Mouse (Mus musculus): ENCODE results near the gene Tubgcp4.

Tubgcp4 gene

DNA sequence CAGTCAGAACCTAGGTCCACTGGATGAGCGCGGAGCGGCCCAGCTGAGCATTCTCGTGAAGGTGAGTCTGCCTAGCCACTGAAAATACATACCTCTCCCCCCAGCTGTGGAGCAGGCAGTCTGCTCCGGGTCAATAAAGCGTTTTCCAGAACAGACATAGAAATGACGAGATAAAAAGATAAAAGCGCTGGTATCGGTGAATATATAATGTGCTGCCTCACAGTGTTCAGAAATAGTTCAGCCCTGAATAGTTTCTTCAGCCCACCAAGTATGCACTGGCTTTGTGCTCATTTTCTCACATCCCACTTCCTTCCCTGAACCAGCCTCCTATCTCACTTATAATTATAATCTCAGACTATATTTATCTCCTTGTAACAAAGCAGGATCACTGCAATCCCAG, 25.0 kb downstream of the Tubgcp4 start:
- no peak for DNase-seq (ENCODE audit: low read depth in 1 of 2, low spot score in 2 of 2)

DNA sequence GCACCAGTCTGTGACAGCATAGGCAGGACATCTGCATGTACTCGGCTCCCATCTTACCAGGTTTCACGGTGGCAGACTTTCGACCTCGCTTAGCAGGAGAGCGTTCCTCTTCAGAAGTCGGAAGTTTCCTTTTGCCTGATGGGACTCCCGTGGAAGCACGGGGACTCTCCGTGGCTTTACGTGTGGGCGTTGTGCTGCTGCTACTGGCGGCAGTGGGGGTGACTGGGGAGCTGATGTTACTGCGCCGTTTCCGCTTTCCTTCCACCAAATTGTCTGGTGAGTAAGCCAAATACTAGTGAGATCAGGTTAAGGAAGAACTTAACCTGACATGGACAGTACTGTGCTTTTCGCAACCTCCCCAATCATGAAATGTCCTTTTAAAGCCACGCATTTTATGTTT, 33.8 kb downstream of the Tubgcp4 start:
- DNase-seq (ENCODE audit: low read depth in 1 of 2, low spot score in 2 of 2) = no peak

DNA sequence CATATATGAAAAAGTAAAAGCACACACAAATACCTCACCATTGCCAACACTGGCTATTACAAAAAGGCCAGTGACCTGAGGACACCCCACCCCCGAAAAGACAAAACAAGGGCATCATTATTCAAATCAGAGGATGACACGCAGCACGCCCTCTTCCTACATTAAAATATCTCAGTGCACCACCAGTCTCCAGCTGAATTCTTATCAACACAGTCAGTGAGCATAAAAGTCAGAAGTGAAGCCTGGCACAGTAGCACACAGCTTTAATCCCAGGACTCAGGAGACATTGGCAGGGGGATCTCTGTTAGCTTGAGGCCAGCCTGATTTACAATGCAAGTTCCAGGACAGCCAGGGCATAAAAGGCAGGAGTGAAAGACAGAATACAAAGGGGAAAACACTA, 36.1 kb downstream of the Tubgcp4 start:
- DNase-seq (ENCODE audit: low read depth in 1 of 2, low spot score in 2 of 2) = no peak

DNA sequence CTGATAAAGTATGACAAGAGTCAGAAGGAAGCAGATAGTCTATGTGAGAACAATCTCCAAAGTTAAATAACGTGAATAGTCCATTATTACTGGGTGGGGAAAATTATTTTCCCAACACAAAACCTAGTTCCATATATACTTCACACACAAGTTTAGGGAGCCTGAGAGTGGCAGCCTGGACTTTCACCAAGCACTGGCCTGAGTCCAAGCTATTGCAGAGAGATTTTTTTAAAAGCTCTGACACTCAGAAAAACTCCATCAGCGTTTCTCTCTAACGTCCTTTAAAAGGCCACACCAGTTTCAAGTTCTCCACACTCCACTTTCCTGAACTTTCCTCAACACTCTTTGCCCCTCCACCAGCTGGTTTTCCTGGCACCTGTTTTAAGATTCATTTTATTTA, 44.0 kb downstream of the Tubgcp4 start:
- no peak for DNase-seq (ENCODE audit: low read depth in 1 of 2, low spot score in 2 of 2)

DNA sequence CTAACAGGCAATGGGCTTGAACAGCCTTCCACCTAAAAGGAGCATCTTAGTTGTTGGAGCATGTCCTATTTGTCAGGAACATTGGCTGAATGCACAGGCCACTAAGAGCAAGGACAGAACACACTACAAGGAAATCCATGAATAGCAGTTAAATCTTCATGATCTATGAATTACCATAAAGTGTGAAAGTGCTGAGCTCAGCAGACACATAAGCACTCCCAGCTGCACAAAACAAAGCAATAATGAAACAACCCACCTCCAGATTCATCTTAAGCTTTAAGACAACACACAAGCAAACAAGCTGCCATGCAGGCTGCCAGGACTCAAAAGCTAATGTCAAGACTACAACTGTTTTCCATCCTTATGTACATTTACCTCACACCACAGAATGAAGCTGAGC, 48.7 kb downstream of the Tubgcp4 start:
- DNase-seq (ENCODE audit: low read depth in 1 of 2, low spot score in 2 of 2) = no peak

DNA sequence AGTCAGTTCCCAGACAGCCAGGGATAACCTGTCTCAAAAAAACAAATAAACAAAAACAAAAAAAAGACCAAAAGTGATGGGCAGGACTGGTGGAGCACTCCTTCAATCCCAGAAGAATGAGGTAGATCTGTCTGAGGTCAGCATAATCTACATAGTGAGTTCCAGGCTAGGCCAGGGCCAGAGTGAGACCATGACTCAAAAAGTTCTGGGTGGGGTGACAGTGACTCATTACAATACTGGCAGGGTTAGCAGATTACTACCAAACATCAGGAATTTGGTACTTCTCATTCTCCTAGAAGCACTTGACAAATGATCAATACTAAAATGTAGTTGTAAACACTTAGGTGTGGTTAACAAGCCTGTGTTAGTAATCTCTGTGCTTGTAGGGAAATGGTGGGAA, 49.5 kb downstream of the Tubgcp4 start:
- no peak for DNase-seq (ENCODE audit: low read depth in 1 of 2, low spot score in 2 of 2)

DNA sequence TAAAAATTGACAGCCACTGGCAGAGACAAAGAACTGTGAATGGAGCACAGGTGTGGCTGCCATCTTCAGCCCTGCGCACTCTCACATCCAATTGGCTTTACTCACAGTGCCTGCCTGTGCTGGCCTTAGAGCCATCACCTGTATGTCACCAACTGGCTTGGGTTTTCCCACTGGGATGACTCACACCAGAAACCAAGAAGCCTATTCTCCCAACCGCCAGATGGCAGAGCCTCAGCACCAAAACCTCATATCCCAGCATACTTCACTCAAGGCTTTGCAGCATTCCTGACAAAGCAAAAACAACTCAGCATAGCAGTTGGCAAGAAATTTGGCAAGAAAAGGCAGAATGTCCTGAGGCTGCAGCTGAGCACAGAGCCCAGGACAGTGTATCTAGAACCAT, 52.6 kb downstream of the Tubgcp4 start:
- no peak for DNase-seq (ENCODE audit: low read depth in 1 of 2, low spot score in 2 of 2)

DNA sequence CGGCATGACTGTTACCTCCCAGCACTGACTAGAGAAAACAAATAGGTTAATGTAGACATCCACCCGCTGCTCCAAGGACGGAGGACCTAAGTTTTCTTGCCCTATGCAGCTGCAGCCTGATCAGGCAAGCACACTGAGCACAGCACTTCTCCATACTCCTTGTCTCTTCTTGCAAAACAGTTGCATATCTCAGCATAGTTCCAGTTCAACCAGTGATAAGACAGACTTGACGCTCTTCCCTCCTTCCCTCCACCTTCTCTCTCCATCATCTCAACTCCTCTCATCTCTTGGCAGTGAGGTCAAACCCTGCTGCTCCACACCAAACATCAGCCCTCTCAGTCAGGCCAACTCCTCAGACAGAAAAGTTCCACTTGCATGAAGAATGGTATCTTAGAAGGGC, 57.7 kb downstream of the Tubgcp4 start:
- no peak for DNase-seq (ENCODE audit: low read depth in 1 of 2, low spot score in 2 of 2)

DNA sequence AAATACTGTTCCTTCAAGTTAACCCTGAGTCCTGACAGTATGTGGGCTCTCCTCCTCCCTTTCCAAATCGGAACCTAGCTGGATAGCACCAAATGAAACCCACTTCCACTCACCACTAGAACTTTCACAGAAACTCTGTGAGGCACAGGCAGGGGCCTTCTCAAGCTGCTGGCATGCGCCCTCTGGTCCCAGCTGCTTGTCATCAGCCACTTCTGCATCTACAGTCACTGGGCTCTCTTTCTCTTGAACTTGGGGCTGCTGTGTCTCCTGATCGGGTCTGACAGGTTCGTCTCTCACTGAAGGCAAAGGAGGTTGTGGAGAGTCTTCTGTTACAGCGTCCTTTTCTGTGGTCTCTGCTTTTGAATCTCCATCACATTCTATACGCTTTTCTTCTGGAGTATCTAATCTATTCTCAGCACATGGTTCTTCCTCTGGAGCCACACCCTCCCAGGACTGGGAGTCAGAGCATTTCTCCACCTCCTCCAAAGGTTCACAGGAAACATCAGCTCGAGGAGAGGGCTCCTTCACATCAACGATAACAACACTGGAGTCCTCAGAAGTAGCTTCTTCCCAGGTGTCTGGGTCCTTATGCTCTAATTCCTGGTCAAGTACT, 65.1 kb downstream of the Tubgcp4 start:
- DNase-seq (ENCODE audit: low read depth in 1 of 2, low spot score in 2 of 2) = no peak

DNA sequence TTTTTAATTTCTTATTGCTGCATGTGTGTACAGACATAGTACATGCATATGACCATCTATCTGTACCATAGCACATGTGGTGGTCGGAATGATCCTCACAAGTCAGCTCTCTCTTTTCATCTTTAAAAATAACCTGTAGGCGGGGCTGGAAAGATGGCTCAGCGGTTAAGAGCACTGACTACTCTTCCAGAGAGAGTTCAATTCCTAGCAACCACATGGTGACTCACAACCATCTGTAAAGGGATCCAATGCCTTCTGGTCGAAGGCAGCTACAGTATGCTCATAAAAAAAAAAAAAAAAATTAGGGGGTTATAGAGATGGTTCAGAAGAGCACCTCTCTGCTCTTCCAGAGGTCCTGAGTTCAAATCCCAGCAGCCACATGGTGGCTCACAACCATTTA, 69.0 kb downstream of the Tubgcp4 start:
- no peak for DNase-seq (ENCODE audit: low read depth in 1 of 2, low spot score in 2 of 2)

DNA sequence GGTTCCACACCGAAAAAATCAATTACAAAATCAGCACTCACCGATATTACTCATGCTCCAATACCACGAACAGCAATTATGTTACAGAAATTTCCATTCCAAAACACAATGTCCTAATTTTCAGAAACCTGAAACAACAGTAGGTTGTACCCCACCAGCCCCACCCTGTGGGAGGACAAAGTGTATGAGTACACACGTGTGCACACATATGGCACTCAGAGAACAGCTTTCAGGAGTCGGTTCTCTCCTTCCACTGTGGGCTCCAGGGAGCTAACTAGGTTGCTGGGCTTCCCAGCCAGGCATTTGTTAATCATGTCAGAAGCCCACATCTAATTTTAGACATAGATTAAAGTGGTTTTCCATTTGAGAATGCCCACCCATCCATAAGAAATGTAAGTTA, 73.6 kb downstream of the Tubgcp4 start:
- DNase-seq (ENCODE audit: low read depth in 1 of 2, low spot score in 2 of 2) = no peak

All from monocyte, adult 2 months (primary cell).